Mouse (Mus musculus): ENCODE measurements around the gene Sdf2l1.

Gene Sdf2l1

GRCm38 (mm10) chr16:17121569-17121968, 10.6 kb downstream of the Sdf2l1 start:
- DNase-seq: no peak

DNA sequence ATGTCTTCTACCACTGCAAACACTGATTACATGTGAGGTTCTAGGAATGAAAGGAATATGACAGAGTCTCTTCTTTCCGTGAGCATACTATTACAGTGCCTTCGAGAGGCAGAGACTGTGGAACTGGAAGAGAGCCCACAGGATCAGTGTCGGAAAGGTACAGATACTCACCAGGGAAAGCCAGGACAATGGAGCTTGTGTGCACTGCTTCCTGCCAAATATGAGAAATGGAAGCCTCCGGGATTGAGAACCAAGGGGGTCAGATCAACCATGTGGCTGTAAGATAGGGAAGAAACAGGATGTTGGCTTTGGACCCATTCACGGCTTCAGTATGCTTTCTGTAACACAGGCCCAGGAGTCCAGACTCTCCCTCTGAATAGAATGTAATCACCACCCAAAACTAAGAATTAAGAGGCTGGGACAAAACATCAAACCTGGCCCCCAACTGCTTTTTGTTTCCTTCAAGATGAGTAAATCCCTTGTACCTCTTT, 14.8 kb downstream of the Sdf2l1 start:
- DNase-seq: no peak

- peak; percentile 81 for DNase-seq
Observed at GRCm38 (mm10) chr16:17110771-17111743, 21.1 kb downstream of the Sdf2l1 start, which contains the start of gene Ppil2. TSS of gene Ppil2 (minus strand) at chr16:17111257.

GRCm38 (mm10) chr16:17104600-17104999, 27.6 kb downstream of the Sdf2l1 start:
- no peak for DNase-seq

- DNase-seq: peak; percentile 23
Observed at GRCm38 (mm10) chr16:17102630-17103220, 29.5 kb downstream of the Sdf2l1 start.

GRCm38 (mm10) chr16:17096938-17097337, 35.2 kb downstream of the Sdf2l1 start:
- no peak for DNase-seq

DNA sequence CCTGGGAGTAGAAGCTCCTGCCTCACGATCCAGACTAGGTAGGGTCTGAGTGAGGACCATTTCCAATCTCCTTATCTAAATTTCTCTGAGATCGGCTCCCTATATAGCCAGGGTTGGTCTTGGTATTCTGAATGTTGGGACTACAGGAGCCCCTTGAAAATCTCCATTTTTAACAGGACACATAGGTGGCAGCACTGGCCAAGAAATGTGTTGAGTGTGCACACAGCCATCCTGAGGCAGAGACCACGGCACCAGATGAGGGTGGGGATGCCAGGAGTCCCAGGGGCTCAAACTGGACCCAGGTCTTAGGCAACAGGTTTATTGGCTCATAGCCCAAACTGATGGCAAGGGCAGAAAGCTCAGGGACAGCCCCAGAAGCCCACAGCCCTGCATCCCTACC, 43.8 kb downstream of the Sdf2l1 start:
- no peak for DNase-seq

GRCm38 (mm10) chr16:17086669-17087193, 45.5 kb downstream of the Sdf2l1 start:
- no peak for DNase-seq

DNA sequence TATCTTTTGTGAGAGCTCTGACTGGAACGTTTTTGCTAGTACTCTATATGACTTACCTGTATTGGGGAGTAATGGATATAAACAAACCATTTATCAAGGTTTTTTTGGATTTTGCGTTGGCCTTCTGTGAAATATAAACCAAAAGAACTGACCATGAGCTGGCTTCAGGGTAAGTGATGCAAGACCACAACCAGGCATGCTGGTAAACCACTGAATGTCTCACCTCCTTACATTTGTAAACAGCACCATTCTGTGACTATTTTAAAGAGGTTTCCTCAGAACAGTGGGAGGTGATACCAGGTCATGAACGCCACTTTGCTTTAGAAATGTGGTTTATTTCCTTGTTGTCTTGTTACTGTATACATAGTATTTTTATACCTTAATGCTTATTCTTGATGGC, 45.9 kb downstream of the Sdf2l1 start:
- no peak for DNase-seq

DNA sequence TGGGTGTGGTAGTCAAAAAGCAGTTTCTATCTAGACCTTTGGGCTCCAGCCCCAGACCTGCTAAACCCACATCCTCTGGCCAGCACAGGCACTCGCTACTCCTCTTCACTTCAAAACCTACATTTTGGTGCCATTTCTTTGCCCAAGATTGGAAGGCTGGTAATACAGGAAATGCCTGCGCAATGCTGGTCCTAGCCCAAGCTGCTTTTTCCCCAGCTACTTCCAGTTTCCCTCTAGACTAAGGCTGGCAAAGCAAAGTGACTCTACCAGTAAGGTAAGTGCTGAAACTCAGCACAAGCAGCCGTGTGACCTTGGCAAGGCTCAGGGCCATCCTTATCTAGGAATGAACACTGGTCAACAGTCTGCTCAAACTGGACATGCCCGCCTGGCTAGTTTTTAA, 46.5 kb downstream of the Sdf2l1 start:
- DNase-seq: no peak

- no peak for DNase-seq
Observed at GRCm38 (mm10) chr16:17082121-17082792, 49.9 kb downstream of the Sdf2l1 start.
